Mouse (Mus musculus): ENCODE measurements around the gene Cpne6.

DNA sequence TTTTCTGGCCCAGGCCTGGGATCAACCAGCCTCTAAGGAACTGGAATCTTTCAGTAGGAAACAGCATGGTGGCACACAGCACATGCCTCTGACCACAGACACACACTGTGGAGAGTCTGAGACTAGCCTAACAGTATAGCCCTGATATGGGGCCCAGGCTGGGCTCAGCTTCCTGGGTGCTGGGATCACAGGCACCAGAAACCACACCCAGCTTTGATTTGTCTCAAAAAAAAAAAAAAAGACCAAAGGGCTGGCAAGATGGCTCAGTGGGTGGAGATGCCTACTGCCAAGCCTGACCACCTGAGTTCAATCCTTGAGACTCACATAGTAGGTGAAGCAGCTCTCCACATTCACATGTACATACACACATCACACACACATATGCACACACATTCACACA, 44.4 kb downstream of the Cpne6 start:
- TF ChIP-seq GATA1 (IDR thresholded peaks at IDR 0.05; ENCODE audit: borderline replicate concordance, low read length) = no peak
- TF ChIP-seq FLI1 (IDR thresholded peaks at IDR 0.05; ENCODE audit: low read length) = no peak
